Mouse (Mus musculus): ENCODE measurements around the gene Npff. TPM values are rescaled to one million over a fixed set of nuclear protein-coding genes. Genes with fewer than 3 reads are reported as not detected.

The Npff gene
- 1 to 10 TPM; 2.5 to 3.6 TPM for total RNA-seq (2021)
- long read RNA-seq, experiment 1, result 0 reads
- long read RNA-seq, experiment 2, result 0 reads

DNA sequence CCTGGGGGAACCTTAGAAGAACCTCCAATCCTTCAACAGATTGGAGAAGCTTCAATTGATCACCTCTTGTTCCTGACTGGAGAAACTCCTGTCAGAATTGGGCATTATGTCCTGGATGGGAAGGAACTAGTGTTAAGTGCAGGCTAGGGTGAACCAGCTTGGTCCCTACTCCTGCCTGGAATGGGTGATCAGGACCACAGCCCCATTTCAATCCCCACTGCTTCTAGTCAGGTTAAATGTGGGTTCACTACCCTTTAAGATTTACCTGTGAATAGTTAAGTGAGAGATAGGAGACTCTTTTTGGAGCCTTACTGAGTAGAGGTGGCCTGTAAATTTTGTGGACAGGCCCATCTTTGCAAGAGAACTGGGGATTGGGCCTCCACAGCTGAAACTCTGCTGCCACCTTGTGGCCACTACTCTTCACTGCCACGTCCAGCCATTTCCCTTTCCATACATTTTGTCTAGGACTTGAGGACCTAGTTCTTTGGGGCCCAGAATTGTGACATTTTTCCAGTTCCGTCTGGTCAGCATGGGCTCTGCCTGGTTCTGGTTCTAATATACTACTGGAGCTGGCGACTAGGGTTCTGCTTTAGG is at the start of gene Npff:
TSS of gene Npff (minus strand) at position 51 of the 594 bp plus-strand sequence.
- peak; percentile 76 to 84 for DNase-seq

DNA sequence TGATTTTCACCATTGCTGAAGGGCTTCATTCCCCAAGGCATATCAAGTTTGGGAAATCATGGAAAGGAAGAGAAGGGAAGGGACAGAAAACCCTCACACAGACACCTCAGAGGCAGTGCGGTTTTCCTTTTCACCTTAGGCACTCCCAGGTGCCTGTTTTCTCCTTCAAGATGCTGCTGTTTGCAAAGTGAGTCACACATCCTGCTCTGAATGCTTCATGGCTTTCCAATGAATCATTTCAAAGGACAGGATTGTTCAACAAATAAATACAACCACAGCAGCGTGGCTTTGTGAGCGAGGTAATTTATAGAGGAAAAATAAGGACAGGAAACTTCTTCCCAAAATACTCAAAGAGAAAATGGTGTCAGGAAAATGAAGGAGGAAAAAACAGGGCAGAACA is 47.3 kb upstream of the Npff start:
- peak in 1 of 2 experiments; percentile 6 for DNase-seq

DNA sequence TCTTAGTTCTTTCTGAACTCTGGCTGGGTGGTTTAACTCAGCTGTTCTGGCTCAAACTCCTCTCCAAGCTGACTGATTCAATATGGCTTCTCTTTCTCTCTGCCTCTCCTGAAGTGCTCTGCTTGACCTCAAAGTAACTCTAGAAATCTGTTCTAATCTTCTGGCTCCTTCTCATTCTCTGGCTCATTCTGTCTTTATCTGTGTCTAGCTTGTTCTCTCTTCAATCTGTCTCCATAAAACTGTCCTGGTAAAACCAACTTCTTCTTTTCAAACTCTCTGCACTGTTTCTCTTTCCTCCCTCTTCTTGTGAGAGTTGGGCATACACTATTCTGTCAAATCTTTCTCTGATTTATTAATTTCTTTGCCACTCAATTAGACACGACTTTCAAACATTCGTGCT is 43.1 kb upstream of the Npff start:
- no peak for DNase-seq

DNA sequence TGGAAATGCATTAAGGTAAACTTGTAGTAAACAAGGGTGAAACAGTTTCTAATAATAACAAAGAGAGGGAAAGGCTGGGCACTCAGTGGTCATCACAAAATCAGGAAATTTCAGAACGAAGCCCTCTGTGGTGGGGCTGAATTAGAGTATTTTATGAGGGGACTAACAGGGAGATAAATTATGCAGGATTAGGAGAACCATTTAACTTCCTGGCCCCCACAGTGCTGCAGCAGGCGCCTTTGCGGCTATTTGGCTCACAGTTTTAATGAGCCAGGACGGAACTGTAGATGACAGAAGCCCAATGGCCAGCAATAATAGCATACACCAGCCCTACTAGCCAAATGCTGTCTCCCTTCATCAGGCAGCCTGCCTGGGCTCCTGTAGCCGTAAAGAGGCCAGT is 38.9 kb upstream of the Npff start:
- no peak for DNase-seq

DNA sequence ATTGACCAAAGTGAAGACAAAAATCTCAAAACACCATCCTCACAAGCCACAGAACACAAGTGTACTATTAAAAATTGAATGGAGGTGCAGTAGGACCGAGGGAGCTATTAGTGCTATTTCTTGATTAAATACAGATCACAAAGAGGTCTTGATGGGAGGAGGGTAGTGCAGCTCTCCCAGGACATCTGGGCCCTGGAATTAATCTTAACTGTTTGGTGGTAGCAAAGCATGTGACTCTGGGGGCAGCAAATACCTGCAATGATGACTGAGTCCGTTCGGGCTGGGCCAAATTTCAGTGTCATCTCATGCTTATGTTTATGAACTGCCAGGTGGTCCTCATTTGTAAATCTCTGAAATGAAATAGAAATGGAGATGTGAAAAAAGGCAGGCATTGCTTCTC is 38.3 kb upstream of the Npff start:
- DNase-seq, result no peak

DNA sequence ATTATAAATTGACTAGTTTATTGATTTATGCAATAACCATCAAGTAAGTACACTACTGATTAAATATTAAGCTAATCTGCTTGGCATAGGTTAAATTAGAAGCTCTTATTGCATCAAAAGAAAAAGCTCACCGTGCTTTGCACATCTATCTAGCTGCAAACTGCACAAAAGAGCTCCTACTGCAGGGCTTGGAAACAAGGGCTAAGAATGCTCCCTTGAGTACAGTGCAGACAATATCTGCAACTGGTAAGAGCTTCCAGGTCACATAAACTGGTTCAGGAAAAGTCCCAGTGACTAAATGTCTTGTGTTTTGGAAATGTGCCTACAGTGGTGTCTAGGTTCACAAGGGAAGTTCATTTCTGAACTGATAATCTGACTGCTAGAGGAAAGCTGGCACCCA is 37.7 kb upstream of the Npff start:
- DNase-seq, result no peak

DNA sequence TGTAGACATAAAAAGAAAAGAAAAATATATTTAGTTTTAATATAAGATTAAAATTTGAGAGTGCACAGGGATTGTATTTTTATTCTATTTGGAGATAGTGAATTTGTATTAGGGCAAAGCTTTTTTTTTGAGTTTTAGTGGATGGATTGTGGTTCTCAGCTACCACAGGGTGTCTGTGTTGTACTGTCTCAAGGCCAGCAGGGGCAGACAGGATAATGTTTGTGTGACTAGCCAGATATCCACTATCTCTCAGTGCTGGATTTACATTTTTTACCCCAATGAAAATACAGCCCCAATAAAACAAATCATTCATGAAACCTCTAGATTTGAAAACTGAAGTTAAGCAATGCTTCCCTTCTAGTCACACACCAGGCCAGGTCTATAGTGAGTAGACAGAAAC is 32.8 kb upstream of the Npff start:
- peak in 1 of 2 experiments; percentile 12 for DNase-seq

DNA sequence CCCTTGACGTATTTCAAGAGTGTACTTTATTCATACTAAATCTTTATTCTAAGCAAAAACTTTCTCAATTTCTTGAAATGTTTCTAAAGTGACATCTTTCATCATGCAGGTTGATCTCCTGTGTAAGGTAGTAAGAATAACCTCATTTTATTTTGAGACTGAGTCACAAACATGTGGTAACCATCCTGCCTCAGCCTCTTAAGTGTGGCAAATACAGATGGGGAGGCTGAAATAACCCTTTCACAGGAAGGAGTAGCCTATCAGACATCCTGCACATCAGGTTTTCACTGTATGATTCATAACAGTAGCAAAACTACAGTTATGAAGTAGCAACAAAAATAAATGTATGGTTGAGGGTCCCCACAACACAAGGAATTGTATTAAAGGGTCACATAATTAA is 30.8 kb upstream of the Npff start:
- no peak for DNase-seq

DNA sequence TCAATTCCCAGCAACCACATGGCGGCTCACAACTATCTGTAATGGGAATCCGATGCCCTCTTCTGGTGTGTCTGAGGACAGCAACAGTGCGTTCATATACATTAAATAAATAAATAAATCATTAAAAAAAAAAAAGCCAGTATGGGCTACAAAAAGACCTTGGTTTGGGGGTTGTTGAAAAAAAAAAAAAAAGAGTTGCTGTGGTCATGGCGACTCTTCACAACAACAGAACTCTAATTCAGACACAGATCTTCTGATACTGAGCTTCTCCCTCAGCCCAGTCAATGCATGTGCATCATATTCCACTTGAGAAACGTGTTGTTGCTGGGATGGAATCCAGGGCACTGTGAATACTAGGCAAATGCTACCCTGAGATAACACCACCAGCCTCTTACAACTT is 27.9 kb upstream of the Npff start:
- DNase-seq, result no peak

DNA sequence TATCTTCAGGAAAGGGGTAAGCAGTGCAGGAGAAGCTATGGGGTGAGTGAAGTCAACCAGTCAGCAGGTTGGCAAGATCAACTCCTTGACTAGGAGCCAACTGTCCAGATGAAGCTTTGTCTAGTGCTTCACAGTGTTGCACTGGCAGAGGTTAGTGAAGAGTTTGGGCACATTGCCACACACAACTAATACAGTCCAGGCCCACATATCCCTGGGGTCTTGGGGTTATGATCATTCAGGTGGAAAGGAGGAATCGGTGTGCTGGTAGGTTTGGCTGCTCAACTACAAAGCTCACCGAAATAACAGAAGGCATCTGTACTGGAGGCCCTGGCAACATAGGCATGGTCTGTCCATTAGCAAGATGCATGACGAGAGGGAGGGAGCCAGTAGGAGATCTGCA is 22.7 kb upstream of the Npff start:
- no peak for DNase-seq

DNA sequence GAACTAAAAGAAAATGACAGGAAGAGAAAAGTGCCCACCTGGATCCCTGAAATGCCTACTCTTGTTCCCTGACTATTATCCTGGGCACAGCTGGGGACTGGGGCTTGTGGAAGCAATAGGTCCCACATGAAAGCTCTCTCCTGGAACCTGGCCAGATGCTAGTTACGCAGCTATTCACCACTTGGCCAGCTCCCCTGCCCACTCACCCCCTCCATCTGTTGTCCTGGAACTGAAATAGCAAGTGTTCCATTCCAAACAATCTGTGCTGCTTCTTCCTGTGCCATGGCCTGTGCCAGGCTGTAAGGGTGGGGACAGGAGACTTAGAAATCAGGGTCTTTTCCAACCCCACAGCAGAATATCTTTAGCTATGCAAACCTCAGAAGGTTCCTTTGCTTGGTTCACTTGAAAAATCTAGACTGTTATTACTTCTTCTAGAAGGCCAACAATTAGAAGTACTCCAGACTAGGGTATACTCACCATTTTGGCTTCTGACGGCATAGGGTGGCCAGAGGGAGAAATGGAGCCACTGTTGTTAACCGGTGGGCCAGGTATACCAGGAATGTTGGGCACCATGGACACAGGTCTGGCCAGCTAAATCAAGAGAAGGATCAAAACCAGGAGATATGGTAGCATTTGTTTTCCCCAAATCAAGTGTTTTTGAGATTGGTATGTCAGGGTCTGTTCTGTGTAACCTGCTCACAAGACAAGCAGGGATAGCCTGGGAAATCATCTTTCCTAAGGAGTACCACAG is 22.1 kb upstream of the Npff start:
- DNase-seq, result peak; percentile 58 to 75

DNA sequence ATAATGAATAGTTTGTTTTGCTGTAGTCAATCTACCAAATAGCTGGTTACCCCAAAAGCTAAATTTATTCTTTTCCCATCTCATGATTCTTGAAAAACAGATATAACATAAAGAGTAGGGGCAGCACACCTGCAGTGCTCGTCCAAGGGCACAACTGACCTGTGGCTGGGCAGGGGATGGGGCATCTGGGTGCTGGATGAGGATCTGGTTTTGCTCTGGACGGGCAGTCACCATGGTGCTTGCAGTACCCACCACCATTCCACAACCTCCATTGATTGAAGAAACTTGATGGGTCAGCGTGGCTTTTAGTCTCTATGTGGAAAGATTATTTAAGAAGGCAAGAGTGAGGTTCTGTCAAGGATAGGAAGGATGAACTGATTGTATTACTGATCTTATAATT is 21.5 kb upstream of the Npff start:
- no peak for DNase-seq

DNA sequence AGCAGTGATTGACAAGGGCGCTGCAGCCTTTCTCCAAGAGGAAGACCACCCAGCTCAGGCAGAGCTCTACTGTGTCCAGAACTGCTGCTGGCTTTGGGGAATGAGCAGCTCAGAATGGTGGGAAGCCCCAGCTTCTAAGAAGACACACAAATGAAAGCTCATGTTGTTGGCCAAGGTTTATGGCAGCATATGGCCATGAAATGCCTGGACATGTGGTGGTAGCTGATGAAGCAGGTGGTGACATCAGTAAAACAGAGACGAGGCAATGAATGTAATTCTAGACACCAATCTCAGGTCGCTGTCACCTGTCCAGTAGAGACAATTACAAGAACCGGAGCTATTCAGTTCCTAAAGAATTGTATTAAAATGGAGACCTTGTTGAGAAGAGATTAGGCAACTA is 20.1 kb upstream of the Npff start:
- DNase-seq, result no peak

DNA sequence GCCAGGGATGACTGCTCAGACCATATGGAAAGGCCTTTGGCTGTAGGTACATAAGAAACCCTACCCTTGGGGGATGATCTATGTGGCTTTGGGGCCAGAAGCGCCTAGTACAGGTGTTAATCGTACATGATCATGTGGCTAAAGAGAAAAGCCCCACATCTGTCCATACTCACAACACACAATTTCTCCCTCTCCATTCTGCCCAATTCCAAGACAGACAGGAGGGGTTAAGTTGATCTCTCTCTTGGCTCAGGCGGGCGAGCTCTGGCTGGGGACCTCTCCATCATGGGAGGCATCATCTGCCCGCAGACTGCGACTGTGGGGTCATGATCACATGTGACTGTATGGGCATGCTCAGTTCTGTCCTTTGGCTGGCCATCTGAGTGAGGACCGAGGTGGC is 9.2 kb upstream of the Npff start:
- no peak for DNase-seq

DNA sequence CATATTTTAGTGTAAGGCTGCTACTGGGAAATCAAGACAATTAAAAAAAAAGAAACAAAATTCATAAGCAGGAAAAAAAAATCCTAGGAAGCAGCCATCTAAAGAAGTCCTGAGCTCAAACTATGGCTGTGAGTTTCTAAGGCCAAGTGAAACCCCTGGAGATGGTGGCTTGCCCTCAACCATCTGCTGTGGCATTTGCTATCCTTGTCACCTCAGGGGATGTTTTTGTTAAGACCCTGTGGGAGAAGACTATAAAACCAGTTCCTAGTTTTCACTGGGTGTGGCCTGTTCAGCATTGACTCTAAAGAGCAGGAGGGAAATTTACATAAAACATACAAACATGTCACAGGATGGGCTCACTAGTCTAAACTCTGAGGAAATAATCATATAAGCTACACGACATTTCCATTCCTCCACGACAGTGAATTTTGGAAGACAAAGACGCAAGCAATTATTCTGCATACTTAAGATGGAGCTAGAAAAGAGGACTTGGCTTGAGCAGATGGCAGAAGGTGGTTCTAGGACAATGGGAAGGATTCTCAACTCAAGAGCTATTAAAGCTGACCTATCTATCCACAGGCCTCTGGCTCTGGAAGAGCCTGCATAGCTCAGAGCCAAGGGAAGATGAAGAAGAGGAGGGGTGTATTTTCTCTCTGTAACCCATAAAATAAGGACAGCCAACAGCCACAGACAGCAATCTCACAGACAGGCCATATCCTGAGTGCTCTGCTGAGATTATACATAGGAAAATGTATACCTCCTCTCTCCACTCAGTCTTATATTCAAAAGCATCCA is 7.6 kb upstream of the Npff start:
- no peak for DNase-seq

DNA sequence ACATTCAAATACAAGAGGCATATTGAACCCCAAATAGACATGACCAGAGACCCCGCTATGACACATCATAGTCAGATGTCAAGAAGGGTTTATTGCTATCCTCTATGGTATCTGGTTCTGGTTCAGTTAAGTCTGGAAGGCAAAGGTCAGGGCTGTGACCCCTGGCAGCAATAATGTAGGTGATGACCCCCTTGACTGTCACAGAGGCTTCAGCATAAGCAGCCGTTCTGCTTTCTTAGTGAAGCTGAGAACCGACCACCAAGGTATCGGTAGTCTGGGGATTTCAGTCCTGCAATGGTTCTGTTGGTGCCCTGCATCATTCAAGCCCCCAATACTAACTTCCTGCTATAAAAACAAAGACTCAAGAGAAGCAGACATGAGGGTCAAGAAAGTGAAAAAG is 6.8 kb upstream of the Npff start:
- DNase-seq, result no peak

DNA sequence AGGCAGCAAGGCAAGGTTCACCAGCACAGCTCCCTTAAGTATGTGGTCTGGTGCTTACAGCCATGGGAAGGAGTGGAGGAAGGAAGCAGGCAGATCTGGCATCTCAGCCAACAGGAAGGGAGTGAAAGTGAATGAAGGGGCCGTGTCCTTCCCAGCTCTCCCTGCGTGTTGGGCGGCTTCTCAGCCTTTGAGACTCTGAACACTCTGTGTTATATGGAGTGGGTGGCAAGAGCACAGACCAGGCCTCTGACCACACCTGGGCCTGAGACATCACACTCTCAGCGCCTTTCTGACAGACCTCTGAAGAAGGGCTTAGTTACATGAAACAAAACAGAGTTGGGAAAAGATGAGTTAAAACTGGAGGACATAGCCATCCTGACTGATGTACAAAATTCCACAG is 5.8 kb upstream of the Npff start:
- DNase-seq, result no peak

DNA sequence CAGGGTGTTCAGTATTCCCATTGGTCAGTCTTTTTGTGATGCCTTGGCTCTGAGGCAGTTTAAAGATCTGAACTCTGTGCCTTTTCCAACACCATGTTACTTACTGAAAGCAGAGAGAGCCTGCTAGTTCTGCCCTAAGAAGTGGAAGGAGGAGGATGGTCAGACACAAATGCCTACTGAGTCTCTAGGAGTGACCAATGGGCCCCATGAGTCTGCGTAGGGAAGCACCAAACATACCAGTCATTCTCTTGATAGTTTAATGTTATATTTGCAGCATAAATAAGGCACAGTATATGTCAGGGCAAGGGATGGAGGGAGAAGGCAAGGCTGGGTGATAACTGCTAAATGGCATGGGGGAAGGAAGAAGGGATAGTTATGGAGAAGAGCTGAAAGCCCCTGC is 3.7 kb upstream of the Npff start:
- no peak for DNase-seq

DNA sequence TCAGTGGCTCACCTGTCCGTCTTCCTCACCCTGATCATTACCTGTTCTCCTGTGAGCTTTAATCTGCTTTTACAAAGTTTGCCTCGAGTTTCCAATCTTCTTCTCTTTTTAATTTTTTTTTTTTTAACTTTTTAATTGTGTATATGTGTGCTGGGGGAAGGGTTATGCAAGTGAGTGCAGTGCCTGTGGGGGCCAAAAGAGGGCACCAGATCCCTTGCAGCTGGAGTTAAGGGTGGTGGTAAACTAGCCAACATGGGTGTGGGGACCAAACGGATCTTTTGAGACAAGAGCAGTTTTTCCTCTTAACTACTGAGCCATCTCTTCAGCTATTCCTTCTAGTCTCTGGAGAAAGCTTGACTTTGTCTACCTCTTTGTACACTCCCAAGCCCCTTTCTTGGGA is 3.2 kb upstream of the Npff start:
- DNase-seq, result no peak

DNA sequence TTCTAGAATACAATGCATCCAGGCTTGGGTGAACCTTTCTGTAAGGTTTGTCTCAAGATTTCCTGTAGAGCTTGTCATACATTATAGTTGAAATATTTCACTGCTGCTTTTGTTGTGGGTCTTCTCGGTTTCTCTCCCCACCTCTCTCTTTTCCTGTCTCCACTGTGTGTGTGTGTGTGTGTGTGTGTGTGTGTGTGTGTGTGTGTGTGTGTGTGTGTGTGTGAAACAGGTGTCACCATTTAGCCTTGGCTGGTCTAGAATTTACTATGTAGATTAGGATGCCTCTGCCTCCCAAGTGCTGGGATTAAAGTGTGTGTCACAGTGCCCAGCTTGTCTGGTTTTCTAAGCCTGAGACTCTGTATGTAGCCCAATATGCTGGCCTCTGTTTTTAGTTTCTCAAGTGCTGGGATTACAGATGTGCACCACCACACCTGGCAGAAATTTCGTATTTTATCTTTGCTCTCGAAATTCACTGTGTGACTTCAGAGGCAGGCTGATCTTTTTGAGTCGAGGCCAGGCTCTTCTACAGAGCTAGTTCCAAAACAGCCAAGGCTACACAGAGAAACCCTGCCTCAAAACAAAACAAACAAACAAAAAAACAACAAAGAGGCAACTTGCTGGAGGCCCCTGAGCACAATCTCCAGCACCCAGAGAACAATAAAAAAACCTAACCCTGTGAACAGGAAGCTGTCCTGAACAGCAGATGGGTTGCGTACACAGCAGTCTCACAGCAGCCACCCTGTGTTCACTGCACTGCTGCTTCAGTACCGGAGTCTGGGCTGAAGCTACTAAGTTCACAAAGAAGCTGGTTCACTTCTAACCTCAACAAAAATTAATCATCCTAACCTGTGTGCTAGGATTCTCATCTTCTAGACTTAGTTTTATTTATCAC is 1.6 kb upstream of the Npff start:
- no peak for DNase-seq

DNA sequence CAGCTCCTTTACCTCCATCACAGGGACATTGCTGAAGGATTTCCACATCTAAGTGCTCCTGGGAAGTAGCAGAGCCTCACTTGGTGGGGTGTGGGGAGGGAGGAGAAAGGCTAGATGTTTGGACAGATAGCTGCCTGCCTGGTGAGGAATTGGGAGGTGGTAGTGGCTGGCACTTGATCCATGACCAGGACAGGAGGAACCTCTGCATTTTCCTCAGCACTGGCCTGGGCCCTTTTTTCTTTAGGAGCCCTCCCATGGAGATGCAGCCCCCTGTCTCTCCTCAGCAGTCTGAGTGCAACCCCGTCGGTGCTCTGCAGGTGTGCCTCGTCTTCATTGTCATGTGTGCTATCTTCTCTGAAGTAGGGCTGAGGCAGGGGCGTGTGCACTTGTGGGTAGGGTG is 3.3 kb downstream of the Npff start:
- no peak for DNase-seq

DNA sequence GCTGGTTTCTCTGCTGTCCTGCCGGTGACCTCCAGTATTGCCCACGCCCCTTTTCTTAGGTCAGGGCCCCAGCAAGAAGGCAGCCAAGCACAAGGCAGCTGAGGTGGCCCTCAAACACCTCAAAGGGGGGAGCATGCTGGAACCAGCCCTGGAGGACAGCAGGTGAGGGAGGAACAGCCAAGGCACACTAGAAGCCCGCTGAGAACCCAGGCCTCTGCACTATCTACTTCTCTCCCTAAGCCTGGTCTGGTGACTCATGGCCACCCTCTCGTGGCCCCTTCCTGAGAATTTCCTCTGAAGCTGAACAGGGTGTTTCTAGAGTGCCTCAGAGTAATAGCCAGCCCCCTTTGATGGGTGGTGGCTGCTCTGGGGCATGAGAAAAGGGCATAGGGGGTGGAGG is 4.3 kb downstream of the Npff start:
- DNase-seq, result no peak

Measured in adrenal gland, postnatal 36 days (tissue).